Mouse (Mus musculus) CH12.LX (cell line): ENCODE measurements at regions not wholly inside any gene's neighbourhood (a gene's known extent, or its start where the extent isn't known, plus 50 kb on each side); places are given as distances from the start of the nearest gene placed in this dataset.

Experiments used
- DNase-seq: peaks from one replicate; pipeline ENCODE4 v3.0.0-alpha.2; 2013; ENCODE audit errors: extremely low read depth
- H3K27ac ChIP-seq: 2 replicates; pipeline ENCODE4 v1.5.1; 2012; ENCODE audit warnings: low read depth, mild to moderate bottlenecking, control low read depth, moderate library complexity; ENCODE audit not compliant: insufficient read depth
- H3K27me3 ChIP-seq: replicated peaks from 2 replicates; pipeline ENCODE3; 2012; ENCODE audit warnings: inconsistent platforms
- H3K36me3 ChIP-seq, 2 experiments: replicated peaks in 1 of 2; 2 replicates each; pipeline versions ENCODE3 to v1.6.1; 2012; ENCODE audit warnings: inconsistent platforms in 1 of 2, low read length in 1 of 2, mild to moderate bottlenecking in 1 of 2, mixed read lengths in 1 of 2, moderate library complexity in 1 of 2; ENCODE audit not compliant: control insufficient read depth in 1 of 2, insufficient read depth in 1 of 2
- H3K4me1 ChIP-seq, 2 experiments: 2 replicates each; pipeline ENCODE4 v1.6.1; 2012; ENCODE audit warnings: inconsistent platforms in 1 of 2, moderate library complexity in 1 of 2; ENCODE audit not compliant: insufficient read depth in 2 of 2, control insufficient read depth in 1 of 2
- H3K4me2 ChIP-seq: 2 replicates; pipeline ENCODE4 v1.6.1; 2012; ENCODE audit warnings: low read depth, mild to moderate bottlenecking, control low read depth; ENCODE audit not compliant: poor library complexity, insufficient read depth, severe bottlenecking
- H3K4me3 ChIP-seq, 3 experiments: fragments of 150-350 bp in 1 of 3; sonication (generic) in 1 of 3; replicated peaks in 1 of 3; 2 replicates each; pipeline versions ENCODE3 to v1.5.1; 2011 to 2012; ENCODE audit warnings: low read depth in 2 of 3, low read length in 2 of 3, mild to moderate bottlenecking in 2 of 3, moderate library complexity in 2 of 3, control low read depth in 1 of 3, improper control_type of control experiment in 1 of 3, inconsistent platforms in 1 of 3, mixed read lengths in 1 of 3; ENCODE audit not compliant: poor library complexity in 1 of 3
- H3K79me2 ChIP-seq: replicated peaks from 2 replicates; pipeline ENCODE4 v1.6.1; 2012; ENCODE audit warnings: mild to moderate bottlenecking, moderate library complexity; ENCODE audit not compliant: control insufficient read depth, poor library complexity, insufficient read depth, severe bottlenecking; ENCODE audit errors: extremely low read depth
- H3K9ac ChIP-seq: 2 replicates; pipeline ENCODE4 v1.6.1; 2012; ENCODE audit warnings: low read depth, mild to moderate bottlenecking, control low read depth, moderate library complexity; ENCODE audit not compliant: insufficient read depth
- H3K9me3 ChIP-seq: replicated peaks from 2 replicates; pipeline ENCODE3; 2012; ENCODE audit warnings: low read length, inconsistent platforms, mixed read lengths
- CHD1 ChIP-seq: IDR thresholded peaks from 2 replicates; pipeline ENCODE4 v1.6.1; 2012; ENCODE audit warnings: low read depth, low read length, improper control_type of control experiment, inconsistent platforms
- ELF1 ChIP-seq: IDR thresholded peaks from 2 replicates; pipeline ENCODE4 v1.6.1; 2014; ENCODE audit warnings: low read depth, mild to moderate bottlenecking, inconsistent platforms, low read length, improper control_type of control experiment
- GABPA ChIP-seq: IDR thresholded peaks from 2 replicates; pipeline ENCODE4 v1.6.1; 2012; ENCODE audit warnings: low read depth, low read length, improper control_type of control experiment, inconsistent platforms; ENCODE audit not compliant: insufficient replicate concordance
- JUN ChIP-seq: IDR thresholded peaks from 2 replicates; pipeline ENCODE4 v1.6.1; 2011; ENCODE audit warnings: low read depth, mild to moderate bottlenecking, low read length, improper control_type of control experiment, moderate library complexity; ENCODE audit not compliant: insufficient read depth
- KAT2A ChIP-seq: IDR thresholded peaks from 2 replicates; pipeline ENCODE4 v1.6.1; 2012; ENCODE audit warnings: low read length, improper control_type of control experiment, inconsistent platforms; ENCODE audit not compliant: insufficient replicate concordance
- MYC ChIP-seq: IDR thresholded peaks from 2 replicates; pipeline ENCODE4 v1.6.1; 2011; ENCODE audit warnings: low read depth, mild to moderate bottlenecking, improper control_type of control experiment, low read length
- POLR2A ChIP-seq: IDR thresholded peaks from 2 replicates; pipeline ENCODE4 v1.6.1; 2011; ENCODE audit warnings: low read depth, mild to moderate bottlenecking, improper control_type of control experiment, low read length
- RAD21 ChIP-seq: IDR thresholded peaks from 2 replicates; pipeline ENCODE4 v1.6.1; 2011; ENCODE audit warnings: low read depth, mild to moderate bottlenecking, low read length, improper control_type of control experiment, moderate library complexity
- SIN3A ChIP-seq: IDR thresholded peaks from 2 replicates; pipeline ENCODE4 v1.6.1; 2012; ENCODE audit warnings: low read length, improper control_type of control experiment, inconsistent platforms
- TBP ChIP-seq: conservative IDR thresholded peaks from 2 replicates; pipeline ENCODE4 v1.6.1; 2011; ENCODE audit warnings: low read depth, low read length, improper control_type of control experiment
- USF2 ChIP-seq: conservative IDR thresholded peaks from 2 replicates; pipeline ENCODE4 v1.6.1; 2011; ENCODE audit warnings: low read depth, low read length, improper control_type of control experiment
- ZNF384 ChIP-seq: IDR thresholded peaks from 2 replicates; pipeline ENCODE4 v1.6.1; 2012; ENCODE audit warnings: low read depth, low read length, improper control_type of control experiment, inconsistent platforms
- dilution Hi-C: fragments of 300-500 bp; cut with MboI; formaldehyde crosslinking; loops from 2 replicates; pipeline ENCODE4 v1.14.3; 2020; ENCODE audit warnings: low sequenced_read_pairs; ENCODE audit not compliant: extremely low pct_unique_long_range_greater_than_20kb, extremely low pct_ligation_motif_present
- in situ Hi-C: fragments of 300-500 bp; cut with MboI; formaldehyde crosslinking; loops from 3 replicates; pipeline ENCODE4 v1.14.3; 2019; ENCODE audit warnings: low sequenced_read_pairs, low pct_ligation_motif_present, low pct_unique_long_range_greater_than_20kb, mixed read lengths

DNA sequence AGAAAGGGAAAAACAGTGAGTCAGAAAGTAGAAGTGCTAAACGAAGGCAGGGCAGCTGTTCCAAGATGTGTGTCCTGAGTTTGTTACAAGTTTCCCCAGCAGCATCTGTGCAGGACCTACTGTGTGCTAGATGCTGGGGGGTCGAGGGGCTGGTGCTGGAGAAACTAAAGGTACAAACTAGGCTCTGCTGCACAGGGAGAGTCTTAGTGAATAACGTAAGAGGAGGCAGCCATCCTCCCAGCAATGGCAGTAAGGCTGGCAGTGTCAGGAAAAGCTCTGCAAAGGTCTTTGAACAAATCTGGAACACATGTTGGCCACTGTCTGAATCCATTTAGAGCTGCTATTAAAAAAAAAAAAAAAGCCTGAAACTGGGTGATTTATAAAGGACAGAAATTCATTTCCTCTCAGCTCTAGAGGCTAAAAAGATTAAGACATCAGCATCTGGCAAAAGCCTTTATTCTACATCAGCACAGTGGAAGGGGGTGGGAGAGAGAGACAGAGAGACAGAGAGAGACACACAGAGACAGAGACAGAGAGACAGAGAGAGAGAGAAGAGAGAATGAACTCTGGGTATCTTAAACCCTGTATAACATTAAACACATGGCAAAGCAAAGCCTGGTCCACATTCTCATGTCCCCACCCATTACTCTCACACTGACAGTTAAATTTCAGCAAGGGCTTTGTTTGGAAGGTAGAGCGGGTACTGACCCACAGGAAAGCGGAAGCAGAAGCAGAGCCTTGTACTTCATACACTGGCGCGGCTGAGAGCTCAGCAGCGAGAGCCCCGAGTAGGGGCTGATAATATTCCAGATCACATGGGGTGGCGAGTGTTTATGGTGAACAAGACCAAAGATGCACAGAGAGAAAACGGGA, 55.8 kb upstream of the Slc38a4 start:
- in situ Hi-C loops = no loop called here
- no peak overlapping the region for H3K9ac ChIP-seq
- no peak overlapping the region for H3K27ac ChIP-seq
- no peak overlapping the region for H3K4me2 ChIP-seq
- DNase-seq = no peak
- dilution Hi-C loops = no loop called here
- TF ChIP-seq ELF1 (no peak), TBP (no peak), SIN3A (no peak), GABPA (no peak), POLR2A (no peak), CHD1 (no peak), USF2 (no peak), ZNF384 (no peak), JUN (no peak), RAD21 (no peak), KAT2A (no peak)
- no peaks in the 10 kb centered on the region for H3K36me3 ChIP-seq
- H3K4me3 ChIP-seq = no peak overlapping the region
- no peaks in the 10 kb centered on the region for H3K79me2 ChIP-seq
- H3K4me1 ChIP-seq = 0 out of 4 replicates have a peak, but pooled peaks cover 0 to 3% of the 10 kb centered on the region in 2 experiments
- H3K27me3 ChIP-seq = no peaks in the 10 kb centered on the region
- no peaks in the 10 kb centered on the region for H3K9me3 ChIP-seq

DNA sequence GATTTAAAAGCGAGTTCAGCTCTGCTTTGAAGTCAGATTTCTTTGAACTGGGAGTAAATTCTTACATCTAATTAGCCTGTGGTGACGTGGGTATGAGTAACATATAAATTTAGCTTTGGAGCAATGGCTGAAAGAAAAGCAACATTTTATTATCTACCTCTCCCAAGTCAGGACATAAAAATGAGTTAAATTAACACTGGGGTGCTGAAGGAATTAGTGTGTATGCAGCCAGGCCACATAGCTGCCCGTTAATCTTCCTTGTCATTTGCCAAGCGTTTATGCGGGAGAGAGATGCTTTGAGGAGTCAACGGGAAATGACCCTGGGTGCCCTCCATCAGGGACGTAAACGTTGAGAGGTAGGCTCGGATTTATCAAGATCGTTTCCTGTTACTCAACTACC, 52.0 kb upstream of the Slc38a4 start:
- DNase-seq = no peak
- H3K9me3 ChIP-seq = no peaks in the 10 kb centered on the region
- no peak for TF ChIP-seq GABPA
- TF ChIP-seq, all 38 proteins: peak for 0
- no peaks in the 10 kb centered on the region for H3K27me3 ChIP-seq
- in situ Hi-C loops = no loop called here
- H3K27ac ChIP-seq = no peak overlapping the region
- H3K4me2 ChIP-seq = no peak overlapping the region
- no peaks in the 10 kb centered on the region for H3K36me3 ChIP-seq
- no peaks in the 10 kb centered on the region for H3K4me1 ChIP-seq
- no peaks in the 10 kb centered on the region for H3K79me2 ChIP-seq
- H3K9ac ChIP-seq = no peak overlapping the region
- H3K4me3 ChIP-seq = no peak overlapping the region
- dilution Hi-C loops = no loop called here

DNA sequence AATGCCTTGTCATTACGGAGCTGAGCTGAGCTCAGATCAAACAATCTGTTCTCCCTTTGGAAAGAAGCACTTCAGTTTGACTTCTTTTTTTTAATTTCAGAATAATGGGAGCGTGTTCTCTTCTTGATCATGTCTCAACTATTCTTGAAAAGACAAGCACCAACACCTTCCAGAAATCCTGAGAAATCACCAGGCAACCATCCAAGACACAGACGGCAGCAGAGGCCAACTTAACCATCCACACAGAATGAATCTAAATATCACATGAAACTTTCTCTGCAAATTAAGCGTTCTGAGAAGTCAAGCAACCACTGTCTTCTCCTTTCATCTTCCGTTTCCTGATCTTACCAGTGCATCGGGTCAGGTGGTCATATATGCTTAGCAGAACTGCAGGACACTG, 50.8 kb upstream of the Slc38a4 start:
- no peak for TF ChIP-seq ZNF384
- TF ChIP-seq MYC = no peak

More for the DNA sequence above, 50.8 kb upstream of the Slc38a4 start:
- H3K36me3 ChIP-seq = no peaks in the 10 kb centered on the region
- dilution Hi-C loops = no loop called here
- no peaks in the 10 kb centered on the region for H3K27me3 ChIP-seq
- H3K4me3 ChIP-seq = no peak overlapping the region
- no peak overlapping the region for H3K27ac ChIP-seq
- H3K4me1 ChIP-seq = 0 out of 4 replicates have a peak, but pooled peaks cover 0 to 4% of the 10 kb centered on the region in 2 experiments
- in situ Hi-C loops = no loop called here
- H3K9ac ChIP-seq = no peak overlapping the region
- H3K4me2 ChIP-seq = no peak overlapping the region
- no peaks in the 10 kb centered on the region for H3K79me2 ChIP-seq
- H3K9me3 ChIP-seq = no peaks in the 10 kb centered on the region
- DNase-seq = no peak
